Mouse (Mus musculus) heart, adult 2 months (tissue): Measurements from ENCODE around the gene Bfsp2.

Source experiments
- CTCF ChIP-seq: fragments of 200-600 bp; IDR thresholded peaks from 2 replicates; pipeline ENCODE4 v1.8.1; 2022; ENCODE audit warnings: antibody characterized with exemption, mild to moderate bottlenecking, moderate library complexity
- EP300 ChIP-seq: fragments of 200-500 bp; IDR thresholded peaks from 2 replicates; pipeline ENCODE4 v1.6.1; 2011; ENCODE audit warnings: low read depth, low read length, control low read depth; ENCODE audit not compliant: insufficient read depth
- POLR2A ChIP-seq: fragments of 200-500 bp; IDR thresholded peaks from 2 replicates; pipeline ENCODE4 v1.6.1; 2011; ENCODE audit warnings: mild to moderate bottlenecking, low read depth, low read length, control low read depth; ENCODE audit not compliant: insufficient read depth

DNA sequence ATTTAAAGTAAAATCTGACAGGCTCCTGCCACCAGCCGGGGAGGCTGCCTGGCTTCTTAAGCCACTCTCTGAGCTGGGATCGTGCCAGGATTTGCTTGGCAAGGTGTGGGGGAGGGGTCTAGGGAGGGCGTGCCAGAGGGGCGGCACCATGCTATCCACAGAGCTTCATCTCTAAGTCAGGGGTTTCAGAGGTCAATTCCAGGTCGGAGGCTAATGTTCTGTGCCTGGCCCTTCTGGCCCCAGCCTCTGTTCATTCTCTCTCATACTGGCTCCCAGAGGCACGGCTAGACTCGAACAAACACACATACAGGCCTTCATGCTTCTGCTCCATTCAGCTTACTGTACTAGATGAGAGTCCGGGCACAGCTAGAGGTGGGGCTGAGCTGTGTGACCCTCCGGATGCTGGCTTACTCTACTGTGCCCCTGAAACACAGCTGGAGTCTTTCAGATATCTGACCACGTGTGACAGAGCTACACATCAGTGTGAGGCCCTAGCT lies 44.9 kb upstream of the Bfsp2 start:
- TF ChIP-seq POLR2A (no peak), CTCF (no peak), EP300 (no peak)
